Mouse (Mus musculus): ENCODE results near the gene Rph3a. TPM values are rescaled to one million over a fixed set of nuclear protein-coding genes. Genes with fewer than 3 reads are reported as not detected.
A peak's percentile ranks its signal among the peaks of the same experiment; 100 is the strongest.

Rph3a gene
- total RNA-seq, 2 experiments from 2014 or later = 329 to 347 TPM

DNA sequence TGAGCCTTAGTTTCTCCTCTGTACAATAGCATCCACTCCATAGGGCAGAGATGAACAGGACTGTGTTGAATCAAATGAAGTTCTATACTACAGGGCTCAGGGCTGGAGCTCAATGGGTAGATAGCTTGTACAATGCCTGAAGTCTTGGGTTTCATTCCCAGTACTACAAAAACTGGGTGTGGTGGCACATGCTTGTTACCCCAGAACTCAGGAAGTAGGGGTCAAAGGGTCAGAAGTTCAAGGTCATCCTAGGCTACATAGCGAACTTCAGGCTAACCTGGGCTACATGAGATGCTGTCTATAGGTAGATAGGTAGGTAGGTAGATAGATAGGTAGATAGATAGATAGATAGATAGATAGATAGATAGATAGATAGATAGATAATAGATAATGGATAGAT, 38.6 kb downstream of the Rph3a start:
- Histone ChIP-seq H3K4me3 (no peak overlapping the region), H3K27ac (no peak overlapping the region)
- intact Hi-C loops (cut with DNase I) = no loop called here
- TF ChIP-seq CTCF (IDR thresholded peaks at IDR 0.05) = no peak
- DNase-seq (ENCODE audit: extremely low spot score in 1 of 2, low spot score in 2 of 2) = no peak

DNA sequence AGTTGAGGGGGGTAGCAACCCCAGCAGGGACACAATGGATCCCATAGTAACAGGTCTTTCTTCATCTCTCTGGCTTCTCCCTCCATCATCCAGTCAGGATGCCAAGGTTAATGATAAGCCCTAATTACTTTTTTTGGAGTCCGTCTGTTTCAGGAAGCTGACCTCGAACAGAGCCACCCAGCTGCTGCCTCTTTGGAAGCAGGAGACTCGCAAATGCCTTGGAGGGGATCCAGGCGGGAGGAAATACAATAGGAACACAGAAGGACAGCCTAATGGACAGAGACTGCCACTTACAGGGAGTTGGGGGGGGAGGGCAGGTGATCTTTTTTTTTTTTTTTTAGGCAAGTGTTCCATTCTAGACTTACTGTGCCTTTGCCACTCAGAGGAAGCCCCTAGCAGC, 40.2 kb downstream of the Rph3a start:
- intact Hi-C loops (cut with DNase I) = no loop called here
- no peak for TF ChIP-seq CTCF (IDR thresholded peaks at IDR 0.05)
- Histone ChIP-seq H3K27ac (no peak overlapping the region), H3K4me3 (no peak overlapping the region)
- no peak for DNase-seq (ENCODE audit: extremely low spot score in 1 of 2, low spot score in 2 of 2)

DNA sequence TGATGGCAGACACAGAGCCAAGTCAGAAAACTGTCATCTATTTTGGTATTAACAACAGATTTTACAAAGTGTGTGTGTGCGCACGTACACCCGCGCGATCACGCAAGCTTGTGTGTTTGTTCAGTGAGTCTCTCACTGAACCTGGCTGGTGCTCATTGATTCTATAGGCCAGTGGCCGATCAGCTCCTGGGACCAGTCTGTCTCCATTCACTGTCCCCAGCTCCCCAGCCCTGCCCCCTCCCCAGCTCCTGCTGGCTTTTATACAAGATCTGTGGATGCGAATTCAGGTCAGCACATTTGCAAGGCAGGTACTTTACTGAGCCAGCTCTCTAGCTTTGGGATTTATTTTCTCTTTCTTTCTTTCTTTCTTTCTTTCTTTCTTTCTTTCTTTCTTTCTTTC, 41.1 kb downstream of the Rph3a start:
- DNase-seq (ENCODE audit: extremely low spot score in 1 of 2, low spot score in 2 of 2) = no peak
- Histone ChIP-seq H3K4me3 (no peak overlapping the region), H3K27ac (no peak overlapping the region)
- no peak for TF ChIP-seq CTCF (IDR thresholded peaks at IDR 0.05)
- intact Hi-C loops (cut with DNase I) = no loop called here

DNA sequence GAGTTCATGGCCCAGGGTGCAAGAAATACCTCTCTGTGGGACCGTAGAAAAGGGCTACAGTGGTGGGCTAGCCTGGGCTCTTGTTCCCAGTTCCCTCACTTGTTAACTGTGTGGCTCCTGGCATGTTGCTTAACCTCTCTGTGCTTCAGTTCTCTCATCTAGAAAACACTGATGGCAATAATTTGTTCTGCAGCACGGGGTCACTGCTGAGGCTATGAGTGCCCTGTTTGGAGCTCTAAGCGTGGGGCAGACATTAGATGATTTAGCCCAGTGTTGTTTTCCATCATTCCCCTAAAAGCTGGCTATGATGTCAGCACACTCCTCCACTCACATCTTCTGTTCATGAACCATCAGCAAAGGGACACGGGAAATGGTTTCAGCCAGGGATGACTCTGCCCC, 41.8 kb downstream of the Rph3a start:
- Histone ChIP-seq H3K4me3 (no peak overlapping the region), H3K27ac (no peak overlapping the region)
- no peak for DNase-seq (ENCODE audit: extremely low spot score in 1 of 2, low spot score in 2 of 2)
- intact Hi-C loops (cut with DNase I) = no loop called here
- TF ChIP-seq CTCF (IDR thresholded peaks at IDR 0.05) = no peak; the same call in 1 of the 2 replicates

DNA sequence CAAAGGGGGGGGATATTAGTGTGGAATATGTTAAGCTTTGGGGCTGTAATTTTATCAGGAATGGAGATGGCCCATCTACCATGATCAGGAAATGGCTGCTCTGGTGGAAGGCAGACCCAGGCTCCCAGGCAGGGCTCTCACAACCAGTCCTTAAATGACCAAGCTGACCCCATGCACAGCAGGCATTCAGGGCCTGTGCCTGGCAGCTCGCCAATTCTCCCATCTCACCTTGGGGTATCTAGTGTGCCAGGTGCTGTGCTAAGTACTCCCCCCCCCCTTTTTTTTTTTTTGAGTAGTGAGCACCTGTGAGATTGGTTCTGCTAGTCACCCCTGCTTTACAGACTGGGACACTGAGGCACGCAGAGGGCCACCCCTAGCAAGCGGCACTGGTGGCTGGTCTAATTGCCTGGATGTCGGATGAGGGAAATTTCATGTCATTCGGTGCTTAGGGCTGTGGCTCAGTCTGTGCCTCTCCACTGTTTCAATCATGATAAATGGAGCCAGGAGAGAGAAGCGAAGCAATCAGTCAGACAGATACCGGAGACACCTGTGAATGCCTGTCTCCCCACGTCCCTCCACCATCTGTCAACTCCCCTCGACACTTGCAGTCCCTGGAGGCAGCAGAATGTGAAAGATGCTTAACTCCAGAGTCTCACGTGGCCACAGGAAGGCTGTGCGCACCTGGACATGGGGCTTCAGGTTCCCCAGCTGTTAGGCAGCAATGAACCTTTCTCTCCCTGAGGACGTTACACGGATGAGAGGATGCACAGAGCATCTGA, 42.3 kb downstream of the Rph3a start:
- no peak overlapping the region for H3K4me3 ChIP-seq
- intact Hi-C loops (cut with DNase I) = no loop called here
- no peak for TF ChIP-seq CTCF (IDR thresholded peaks at IDR 0.05)
- H3K27ac ChIP-seq = no peak overlapping the region
- DNase-seq (ENCODE audit: extremely low spot score in 1 of 2, low spot score in 2 of 2) = no peak

DNA sequence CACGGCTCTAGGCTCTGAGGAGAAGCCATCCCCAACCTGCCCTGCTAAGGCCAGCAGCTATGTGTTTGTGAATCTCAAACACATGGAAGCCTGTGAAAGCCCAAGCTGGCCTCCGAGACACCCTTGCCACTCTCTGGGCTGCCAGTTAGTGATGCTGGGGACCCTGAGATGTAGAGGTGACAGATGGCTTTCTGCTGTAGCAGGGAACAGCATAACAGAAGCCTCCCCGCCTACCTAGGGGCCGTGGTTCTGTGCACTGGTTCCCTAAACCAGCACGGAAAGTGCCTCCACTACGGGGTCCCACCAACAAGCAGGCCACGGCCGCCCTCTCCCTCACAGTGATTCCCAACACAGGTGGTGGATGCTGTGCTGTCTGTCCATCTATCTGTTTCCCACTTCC, 43.0 kb downstream of the Rph3a start:
- Histone ChIP-seq H3K4me3 (no peak overlapping the region), H3K27ac (no peak overlapping the region)
- no peak for TF ChIP-seq CTCF (IDR thresholded peaks at IDR 0.05)
- DNase-seq (ENCODE audit: extremely low spot score in 1 of 2, low spot score in 2 of 2) = no peak
- intact Hi-C loops (cut with DNase I) = no loop called here

DNA sequence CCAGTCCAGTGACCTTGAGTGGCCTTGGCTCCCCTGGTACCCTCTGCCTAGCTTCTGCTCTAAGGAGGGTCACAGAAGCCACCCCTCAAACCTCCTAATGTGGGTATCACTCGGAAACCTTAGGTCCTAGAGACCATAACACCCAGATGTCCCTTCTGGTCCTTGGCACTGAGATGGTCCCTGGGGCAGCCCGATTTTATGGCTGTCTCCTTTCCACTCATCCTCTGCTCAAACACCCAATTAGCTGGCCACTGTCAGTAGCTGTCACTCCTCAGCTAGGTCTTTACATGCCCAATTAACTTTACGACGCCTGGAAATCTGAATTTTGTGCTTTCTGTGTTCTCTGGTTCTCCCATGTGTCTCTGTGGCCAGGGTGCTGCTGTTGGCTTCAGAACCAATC, 43.7 kb downstream of the Rph3a start:
- DNase-seq (ENCODE audit: extremely low spot score in 1 of 2, low spot score in 2 of 2) = no peak
- intact Hi-C loops (cut with DNase I) = no loop called here
- H3K27ac ChIP-seq = no peak overlapping the region
- TF ChIP-seq CTCF (IDR thresholded peaks at IDR 0.05) = no peak
- no peak overlapping the region for H3K4me3 ChIP-seq

DNA sequence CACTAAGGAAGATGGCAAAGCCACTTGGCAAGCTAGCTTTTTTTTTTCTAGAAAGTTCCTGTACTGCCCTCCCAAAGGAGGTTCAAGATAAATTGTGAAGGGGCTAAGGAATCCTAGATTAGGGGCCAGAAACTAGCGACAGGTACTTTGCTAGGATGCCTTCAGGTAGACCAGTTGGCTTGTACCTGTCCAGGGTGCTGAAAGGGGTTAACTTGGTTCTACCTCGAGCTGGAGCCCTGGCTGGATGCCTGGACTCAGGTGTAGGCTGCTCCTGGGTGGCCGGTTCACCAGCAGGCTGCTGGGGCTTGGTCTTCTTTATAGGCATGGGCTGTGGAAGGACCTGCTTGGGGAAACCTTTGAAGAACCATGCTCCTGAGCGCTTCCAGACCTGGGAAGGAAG, 48.9 kb downstream of the Rph3a start:
- Histone ChIP-seq H3K4me3 (no peak overlapping the region), H3K27ac (no peak overlapping the region)
- no peak for DNase-seq (ENCODE audit: extremely low spot score in 1 of 2, low spot score in 2 of 2)
- intact Hi-C loops (cut with DNase I) = no loop called here
- no peak for TF ChIP-seq CTCF (IDR thresholded peaks at IDR 0.05)

DNA sequence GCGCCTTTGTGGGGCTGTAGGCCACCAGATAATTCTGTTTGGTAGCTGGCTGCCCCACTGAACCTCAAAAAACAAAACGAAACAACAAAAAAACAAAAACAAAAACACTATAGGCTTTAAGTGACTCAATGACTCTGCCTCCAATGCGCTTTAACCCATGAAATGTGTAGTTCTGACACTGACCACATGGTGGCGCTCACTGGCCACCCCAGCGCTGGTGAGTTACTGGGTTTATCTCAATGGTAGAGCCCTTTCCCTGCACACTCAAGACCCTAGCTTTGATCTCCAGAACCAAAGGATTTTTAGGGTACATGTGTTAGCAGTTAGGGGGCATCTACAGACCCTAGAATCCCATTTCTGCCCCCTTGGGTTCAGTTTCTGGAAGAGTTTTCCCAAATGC, 55.9 kb downstream of the Rph3a start:
- Histone ChIP-seq H3K27ac (no peak overlapping the region), H3K4me3 (no peak overlapping the region)
- peak; percentile 76 for TF ChIP-seq CTCF (IDR thresholded peaks at IDR 0.05)
- DNase-seq (ENCODE audit: extremely low spot score in 1 of 2, low spot score in 2 of 2) = peak; percentile 42 to 58
- intact Hi-C loops (cut with DNase I) = loop anchor here (2.0 kb wide), 1 partner anchor 219 kb away; no protein-coding TSS in a partner anchor

DNA sequence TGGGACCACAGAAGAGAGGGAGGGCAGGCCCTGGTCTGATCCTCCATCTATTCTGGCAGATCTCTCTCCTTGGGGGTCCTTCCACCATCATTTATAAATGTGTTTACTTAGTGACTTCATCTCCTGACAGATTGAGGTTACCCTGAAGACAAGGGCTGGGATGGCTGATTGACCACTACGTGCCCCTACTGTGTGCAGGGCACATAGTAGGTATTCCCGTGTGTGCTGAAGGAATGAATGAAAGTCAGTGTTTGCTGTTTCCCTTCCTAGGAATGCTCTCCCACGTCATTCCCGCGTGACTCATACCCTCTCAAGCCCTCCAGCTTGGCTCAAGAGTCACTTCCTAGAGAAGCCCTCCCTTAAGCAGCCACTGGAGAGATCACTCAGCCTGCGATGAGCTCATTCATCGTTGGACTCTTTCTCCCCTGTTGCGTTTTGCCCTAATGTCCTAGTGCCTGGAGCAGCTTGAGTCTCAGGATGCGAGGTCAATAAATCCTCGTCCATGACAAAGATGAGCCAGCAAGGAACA, 57.6 kb downstream of the Rph3a start:
- no peak for DNase-seq (ENCODE audit: extremely low spot score in 1 of 2, low spot score in 2 of 2)
- Histone ChIP-seq H3K4me3 (no peak overlapping the region), H3K27ac (no peak overlapping the region)
- intact Hi-C loops (cut with DNase I) = no loop called here
- no peak for TF ChIP-seq CTCF (IDR thresholded peaks at IDR 0.05)

DNA sequence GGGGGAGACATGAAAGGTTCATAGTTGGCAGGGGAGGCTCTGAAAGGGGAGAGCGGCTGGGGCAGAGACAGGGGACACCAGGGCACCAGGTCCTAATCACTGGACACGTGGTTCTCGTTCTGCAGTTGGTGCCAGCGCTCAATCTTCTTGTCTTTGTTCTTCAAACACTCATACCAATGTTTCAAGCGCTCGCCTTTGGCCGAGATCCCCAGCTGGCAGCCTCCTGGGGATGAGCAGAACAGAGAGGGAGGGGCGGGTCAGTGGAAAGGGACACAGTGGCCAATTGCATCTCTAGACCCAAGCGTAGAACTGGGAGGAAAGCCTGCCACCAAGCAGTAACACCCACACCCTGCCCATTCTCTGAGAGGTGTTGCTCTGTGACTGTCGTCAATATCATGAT, 67.8 kb downstream of the Rph3a start:
- intact Hi-C loops (cut with DNase I) = no loop called here
- no peak for TF ChIP-seq CTCF (IDR thresholded peaks at IDR 0.05)
- Histone ChIP-seq H3K27ac (no peak overlapping the region), H3K4me3 (no peak overlapping the region)
- peak in 1 of 2 experiments; percentile 27 for DNase-seq (ENCODE audit: extremely low spot score in 1 of 2, low spot score in 2 of 2)

DNA sequence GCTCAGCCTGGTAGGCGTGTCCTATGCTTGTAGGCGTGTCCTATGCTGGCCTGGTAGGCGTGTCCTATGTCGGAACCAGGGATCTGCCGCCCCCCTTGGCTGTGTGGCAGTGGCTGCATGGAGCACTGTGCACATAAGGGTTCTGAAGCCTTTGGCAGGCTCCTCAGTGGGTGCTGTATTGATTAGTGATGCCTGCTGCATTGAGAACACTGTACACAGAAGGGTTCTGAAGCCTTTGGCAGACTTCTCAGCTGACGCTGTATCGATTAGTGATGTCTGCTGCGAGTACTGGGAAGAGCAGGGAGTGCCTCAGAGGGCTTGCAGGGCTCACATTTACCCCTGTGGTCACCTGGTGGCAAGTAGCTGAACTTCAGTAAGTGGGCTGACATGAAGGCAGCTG, 71.3 kb downstream of the Rph3a start:
- Histone ChIP-seq H3K27ac (no peak overlapping the region), H3K4me3 (no peak overlapping the region)
- intact Hi-C loops (cut with DNase I) = no loop called here
- TF ChIP-seq CTCF (IDR thresholded peaks at IDR 0.05) = no peak; the same call in 1 of the 2 replicates
- DNase-seq (ENCODE audit: extremely low spot score in 1 of 2, low spot score in 2 of 2) = no peak

DNA sequence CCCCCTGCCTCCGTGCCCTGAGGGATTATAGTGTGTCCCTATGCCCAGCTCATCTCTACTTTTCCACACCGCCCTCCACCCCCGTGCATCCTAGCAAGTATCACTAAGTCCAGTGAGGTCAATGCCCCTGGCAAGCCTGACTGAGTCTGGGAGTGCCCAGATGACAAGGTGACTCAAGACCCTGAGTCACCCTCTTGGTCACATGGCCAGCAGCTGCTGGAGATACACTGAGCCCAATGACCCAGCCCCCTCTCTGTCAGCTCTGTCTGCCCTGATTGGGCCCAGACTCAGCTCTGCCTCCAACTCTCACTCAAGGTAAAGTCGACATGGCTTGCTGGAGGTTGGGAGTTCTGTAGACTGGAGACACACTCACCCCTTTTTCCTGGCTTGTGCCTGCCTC, 72.1 kb downstream of the Rph3a start:
- no peak overlapping the region for H3K27ac ChIP-seq
- intact Hi-C loops (cut with DNase I) = no loop called here
- TF ChIP-seq CTCF (IDR thresholded peaks at IDR 0.05) = no peak

More for the DNA sequence above, 72.1 kb downstream of the Rph3a start:
- no peak for DNase-seq (ENCODE audit: extremely low spot score in 1 of 2, low spot score in 2 of 2)
- no peak overlapping the region for H3K4me3 ChIP-seq
